Mouse (Mus musculus) ES-E14 (cell line): ENCODE measurements around the gene Anxa8. TPM values are rescaled to one million over a fixed set of nuclear protein-coding genes. Genes with fewer than 3 reads are reported as not detected.

ENCODE experiments used
- DNase-seq: peaks from one replicate; pipeline ENCODE4 v3.0.0-alpha.2; 2013; ENCODE audit warnings: low read depth, low spot score
- H3K27ac ChIP-seq: 2 replicates; pipeline ENCODE4 v1.5.1; 2012; ENCODE audit warnings: low read depth, mild to moderate bottlenecking, low read length, moderate library complexity, mixed read lengths; ENCODE audit not compliant: poor library complexity, insufficient read depth, severe bottlenecking
- H3K36me3 ChIP-seq: 2 replicates; pipeline ENCODE4 v1.6.1; 2012; ENCODE audit warnings: mild to moderate bottlenecking, low read length, moderate library complexity, mixed read lengths; ENCODE audit not compliant: control insufficient read depth, poor library complexity, insufficient read depth, severe bottlenecking
- H3K4me1 ChIP-seq, 2 experiments: fragments of 150-350 bp in 1 of 2; sonication (generic) in 1 of 2; 2 replicates each; pipeline ENCODE4 v1.6.1; 2012; ENCODE audit warnings: low read length in 2 of 2, mild to moderate bottlenecking in 1 of 2, mixed read lengths in 1 of 2; ENCODE audit not compliant: control insufficient read depth in 2 of 2, insufficient read depth in 2 of 2, poor library complexity in 1 of 2
- H3K4me3 ChIP-seq, 2 experiments: fragments of 150-350 bp in 1 of 2; sonication (generic) in 1 of 2; 2 replicates each; pipeline ENCODE4 v1.5.1; 2012; ENCODE audit warnings: low read length in 2 of 2, low read depth in 1 of 2, mild to moderate bottlenecking in 1 of 2, mixed read lengths in 1 of 2; ENCODE audit not compliant: insufficient read depth in 1 of 2, poor library complexity in 1 of 2, severe bottlenecking in 1 of 2
- H3K9ac ChIP-seq: 2 replicates; pipeline ENCODE4 v1.6.1; 2012; ENCODE audit warnings: low read depth, mild to moderate bottlenecking, low read length, mixed read lengths; ENCODE audit not compliant: poor library complexity, insufficient read depth, severe bottlenecking
- H3K9me3 ChIP-seq: fragments of 150-350 bp; sonication (generic); 2 replicates; pipeline ENCODE4 v1.6.1; 2012; ENCODE audit warnings: low read depth, mild to moderate bottlenecking, low read length; ENCODE audit not compliant: control insufficient read depth, insufficient read depth
- CHD2 ChIP-seq: IDR thresholded peaks from 2 replicates; pipeline ENCODE4 v1.6.1; 2014; ENCODE audit warnings: mild to moderate bottlenecking, low read depth, low read length, inconsistent platforms
- HCFC1 ChIP-seq: IDR thresholded peaks from 2 replicates; pipeline ENCODE4 v1.6.1; 2012; ENCODE audit warnings: low read length, inconsistent platforms, borderline replicate concordance; ENCODE audit not compliant: insufficient read depth
- MAFK ChIP-seq: IDR thresholded peaks from 2 replicates; pipeline ENCODE4 v1.6.1; 2014; ENCODE audit warnings: mild to moderate bottlenecking, low read depth, low read length, inconsistent platforms; ENCODE audit not compliant: insufficient read depth
- ZC3H11A ChIP-seq: IDR thresholded peaks from 2 replicates; pipeline ENCODE4 v1.6.1; 2012; ENCODE audit warnings: low read depth, mild to moderate bottlenecking, inconsistent platforms, low read length, borderline replicate concordance
- ZNF384 ChIP-seq: IDR thresholded peaks from 2 replicates; pipeline ENCODE4 v1.6.1; 2012; ENCODE audit warnings: low read depth, low read length, inconsistent platforms
- in situ Hi-C, 2 experiments: fragments of 600-800 bp; cut with MboI; formaldehyde crosslinking; loops; one replicate each; pipeline ENCODE4 v1.15.1; 2025; ENCODE audit warnings: low sequenced_read_pairs in 2 of 2, inconsistent platforms in 1 of 2; ENCODE audit not compliant: unreplicated experiment in 2 of 2
- total RNA-seq: library from RNA; depleted of rRNA; stranded (reverse); fragments of 300-350 nt; gene quantifications from 2 replicates; pipeline ENCODE4 v1.2.3, GENCODE M21; 2012; rRNA removed

Gene Anxa8
- total RNA-seq, 1 experiment, result 5.2 TPM

- no peaks in the 10 kb centered on the region for H3K4me1 ChIP-seq
- no peaks in the 10 kb centered on the region for H3K9me3 ChIP-seq
- H3K4me3 ChIP-seq, result no peak overlapping the region
- H3K27ac ChIP-seq, result no peak overlapping the region
- no peak for DNase-seq
- H3K36me3 ChIP-seq, result no peaks in the 10 kb centered on the region
- no peak overlapping the region for H3K9ac ChIP-seq
- TF ChIP-seq ZC3H11A (no peak), CHD2 (no peak), HCFC1 (no peak), ZNF384 (no peak), MAFK (no peak)
- in situ Hi-C loops, result no loop called here
These were observed 49.6 kb downstream of the Anxa8 start for GRCm38 (mm10) chr14:34135391-34135790.

GRCm38 (mm10) chr14:34139671-34140664, 54.2 kb downstream of the Anxa8 start:
- no peak for DNase-seq
- in situ Hi-C loops, result no loop called here
- Histone ChIP-seq H3K4me3 (no peak overlapping the region), H3K9ac (no peak overlapping the region), H3K9me3 (no peaks in the 10 kb centered on the region), H3K4me1 (no peaks in the 10 kb centered on the region), H3K36me3 (no peaks in the 10 kb centered on the region), H3K27ac (no peak overlapping the region)
- no peak for TF ChIP-seq CHD2
- TF ChIP-seq HCFC1, result no peak
- no peak for TF ChIP-seq MAFK

- H3K36me3 ChIP-seq, result no peaks in the 10 kb centered on the region
- no peaks in the 10 kb centered on the region for H3K9me3 ChIP-seq
- no peaks in the 10 kb centered on the region for H3K4me1 ChIP-seq
- TF ChIP-seq CHD2, result no peak
- TF ChIP-seq HCFC1, result no peak
- no peak for TF ChIP-seq MAFK
- no peak for TF ChIP-seq ZNF384
- no peak for TF ChIP-seq ZC3H11A
- no peak overlapping the region for H3K27ac ChIP-seq
- no peak overlapping the region for H3K9ac ChIP-seq
- in situ Hi-C loops, result no loop called here
- DNase-seq, result no peak
- no peak overlapping the region for H3K4me3 ChIP-seq
These were observed 56.5 kb downstream of the Anxa8 start for GRCm38 (mm10) chr14:34142316-34142715.

GRCm38 (mm10) chr14:34142915-34143314, 57.1 kb downstream of the Anxa8 start:
- Histone ChIP-seq H3K27ac (no peak overlapping the region), H3K4me3 (no peak overlapping the region), H3K36me3 (no peaks in the 10 kb centered on the region), H3K9me3 (no peaks in the 10 kb centered on the region), H3K9ac (no peak overlapping the region), H3K4me1 (no peaks in the 10 kb centered on the region)
- in situ Hi-C loops, result no loop called here
- DNase-seq, result no peak
- TF ChIP-seq ZC3H11A (no peak), HCFC1 (no peak), ZNF384 (no peak), CHD2 (no peak), MAFK (no peak)

Other genes starting within 250 kb of the Anxa8 start
- gene Gdf10, start 162.4 kb upstream of the Anxa8 start, total RNA-seq, result 0.05 TPM in 1 of 2 replicates, not detected in the other
- not detected in 2 replicates for gene Gdf2, start 144.9 kb upstream of the Anxa8 start, total RNA-seq
- gene Rbp3, start 132.0 kb upstream of the Anxa8 start, total RNA-seq, result not detected in 2 replicates
- not detected in 2 replicates for gene Zfp488, start 107.2 kb upstream of the Anxa8 start, total RNA-seq
- gene Gm30083, start 70.8 kb upstream of the Anxa8 start, total RNA-seq, result not detected in 2 replicates
- gene Gm5460, start 69.2 kb upstream of the Anxa8 start, total RNA-seq, result not detected in 2 replicates
- gene Antxrl, start 33.3 kb upstream of the Anxa8 start, total RNA-seq, result not detected in 2 replicates
- gene A630023A22Rik, start 16.8 kb downstream of the Anxa8 start, total RNA-seq, result not detected in 2 replicates
- gene Npy4r, start 66.5 kb downstream of the Anxa8 start, total RNA-seq, result 0.45 and 0.85 TPM in 2 replicates
- gene Gprin2, start 115.7 kb downstream of the Anxa8 start, total RNA-seq, result 0.58 and 1.6 TPM in 2 replicates
- gene Syt15, start 133.6 kb downstream of the Anxa8 start, total RNA-seq, result 0.26 TPM in 1 of 2 replicates, not detected in the other
- gene Shld2, start 224.5 kb downstream of the Anxa8 start, total RNA-seq, result 10.8 and 14.8 TPM in 2 replicates
- 199 and 211 TPM in 2 replicates for gene Glud1, start 224.7 kb downstream of the Anxa8 start, total RNA-seq